Mouse (Mus musculus) adrenal gland, adult 8-10 months (tissue): ENCODE data around the gene Tnf. TPM values are rescaled to one million over a fixed set of nuclear protein-coding genes. Genes with fewer than 3 reads are reported as not detected.

Experiments
- DNase-seq: peaks from one replicate; pipeline ENCODE4 v3.0.0; 2022
- total RNA-seq, 4 experiments: library from RNA; stranded (reverse); gene quantifications; 2 replicates each; pipeline ENCODE4 v1.2.4; 2022

The Tnf gene
- total RNA-seq, 4 experiments from 2014 or later = 0.56 to 2.2 (median 0.89) TPM

- no peak for DNase-seq
Observed at GRCm38 (mm10) chr17:35233114-35233980, 31.5 kb upstream of the Tnf start, which contains the start of gene Atp6v1g2. TSS of gene Atp6v1g2 (plus strand) at chr17:35233660.

- no peak for DNase-seq
Observed at GRCm38 (mm10) chr17:35232659-35233058, 30.9 kb upstream of the Tnf start.

- DNase-seq = no peak
Observed at GRCm38 (mm10) chr17:35232043-35232442, 30.2 kb upstream of the Tnf start.

GRCm38 (mm10) chr17:35231022-35231421, 29.2 kb upstream of the Tnf start:
- no peak for DNase-seq

GRCm38 (mm10) chr17:35226561-35227046, 24.8 kb upstream of the Tnf start:
- DNase-seq = no peak

- DNase-seq = no peak
Observed at GRCm38 (mm10) chr17:35225456-35225855, 23.6 kb upstream of the Tnf start.

- no peak for DNase-seq
Observed at GRCm38 (mm10) chr17:35224641-35225040, 22.8 kb upstream of the Tnf start.

- no peak for DNase-seq
Observed at GRCm38 (mm10) chr17:35222299-35222698, 20.5 kb upstream of the Tnf start.

GRCm38 (mm10) chr17:35220156-35220952, 18.5 kb upstream of the Tnf start, which contains the start of gene Gm16181:
TSS of gene Gm16181 (plus strand) at chr17:35220834.
- no peak for DNase-seq

- DNase-seq = no peak
Observed at GRCm38 (mm10) chr17:35219601-35220041, 17.8 kb upstream of the Tnf start.

- no peak for DNase-seq
Observed at GRCm38 (mm10) chr17:35218516-35219193, 16.8 kb upstream of the Tnf start.

GRCm38 (mm10) chr17:35213071-35213470, 11.3 kb upstream of the Tnf start:
- no peak for DNase-seq

GRCm38 (mm10) chr17:35210593-35210992, 8.8 kb upstream of the Tnf start:
- DNase-seq = no peak

- DNase-seq = no peak
Observed at GRCm38 (mm10) chr17:35209785-35210535, 8.2 kb upstream of the Tnf start.

- no peak for DNase-seq
Observed at GRCm38 (mm10) chr17:35205380-35205769, 3.6 kb upstream of the Tnf start.

- no peak for DNase-seq
Observed at GRCm38 (mm10) chr17:35204494-35205379, 2.9 kb upstream of the Tnf start, which contains the start of gene Lta. TSS of gene Lta (minus strand) at chr17:35205351.

GRCm38 (mm10) chr17:35202442-35202841, 635 bp upstream of the Tnf start:
- DNase-seq = no peak

- DNase-seq = no peak
Observed at GRCm38 (mm10) chr17:35201128-35201527, 679 bp downstream of the Tnf start.

- DNase-seq = no peak
Observed at GRCm38 (mm10) chr17:35200398-35200797, 1.4 kb downstream of the Tnf start.

GRCm38 (mm10) chr17:35198946-35199345, 2.9 kb downstream of the Tnf start:
- no peak for DNase-seq

GRCm38 (mm10) chr17:35198029-35198428, 3.8 kb downstream of the Tnf start:
- DNase-seq = no peak
